Mouse (Mus musculus): Measurements from ENCODE around the gene Aste1. TPM values are rescaled to one million over a fixed set of nuclear protein-coding genes. Genes with fewer than 3 reads are reported as not detected.
A peak's percentile ranks its signal among the peaks of the same experiment; 100 is the strongest.

The Aste1 gene
- polyA plus RNA-seq (2012; rRNA removed), result 2.3 and 4.6 TPM in 2 replicates

DNA sequence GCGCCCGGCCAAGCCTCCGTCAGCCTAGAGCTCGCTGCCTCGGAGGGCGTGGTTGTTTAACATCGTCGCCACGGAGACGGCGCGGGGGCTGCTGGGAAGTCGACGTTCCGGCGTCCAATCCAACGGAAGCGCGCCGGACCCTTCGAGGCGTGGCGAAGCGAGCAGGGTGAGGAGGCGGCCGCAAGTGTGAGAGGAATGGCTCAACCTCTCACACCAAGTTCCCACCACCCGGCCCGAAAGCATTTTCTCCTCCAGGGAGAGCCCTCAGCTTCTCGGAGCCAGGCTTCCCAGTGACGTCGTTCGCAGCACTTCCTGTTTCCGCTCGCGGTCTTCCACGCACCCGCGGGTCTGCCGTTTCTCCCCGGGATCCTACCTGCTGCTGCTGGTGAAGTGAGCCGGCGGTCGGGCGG, at the start of gene Aste1, which contains the start of gene Nek11:
Aste1 (plus strand) TSS at position 175 of the 410 bp plus-strand sequence.
Nek11 (minus strand) TSS at position 307 of the 410 bp plus-strand sequence.
- WGBS, result under 1% methylated on average over 44 of the region's 44 CpGs
- H3K27me3 ChIP-seq (ENCODE audit: control insufficient read depth, insufficient read depth, low read length), result no peaks in the 10 kb centered on the region

DNA sequence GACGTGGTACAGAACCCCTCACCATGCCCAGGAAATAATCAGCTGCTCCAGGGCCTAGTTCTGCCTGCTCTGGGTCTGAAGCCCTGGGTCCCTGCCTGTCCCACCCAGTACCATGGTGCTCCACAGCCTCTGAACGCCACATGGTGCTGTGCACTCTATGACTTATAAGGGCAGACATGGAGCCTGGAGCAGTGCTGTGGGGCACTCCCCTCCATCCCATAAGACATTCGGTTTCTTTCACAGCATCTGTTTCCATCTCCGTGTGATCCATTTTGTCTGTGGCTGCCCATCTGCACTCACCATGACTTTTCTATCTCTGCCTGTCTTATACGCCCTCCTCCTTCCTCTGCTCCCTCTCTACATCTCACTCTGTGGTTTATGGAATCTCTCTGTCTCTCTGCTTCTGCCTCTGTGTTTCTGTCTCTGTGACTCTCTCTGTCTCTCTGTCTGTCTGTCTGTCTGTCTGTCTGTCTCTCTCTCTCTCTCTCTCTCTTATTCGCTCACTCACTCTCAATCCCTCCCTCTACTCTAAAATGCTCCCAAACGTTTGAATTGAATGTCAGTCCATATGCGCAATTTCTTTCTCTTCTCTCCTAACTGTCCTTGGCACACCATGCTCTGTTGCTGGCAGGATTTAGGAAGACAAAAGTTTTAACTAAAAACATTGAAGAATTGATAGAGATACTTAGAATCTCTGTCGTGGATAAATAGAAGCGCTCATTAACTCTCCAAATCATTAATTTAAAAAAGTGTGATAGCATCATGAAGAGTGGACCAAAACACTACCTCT, 46.8 kb upstream of the Aste1 start:
- H3K4me3 ChIP-seq (ENCODE audit: low read depth, low read length), result no peak overlapping the region
- H3K36me3 ChIP-seq (ENCODE audit: control insufficient read depth, insufficient read depth, low read length), result no peaks in the 10 kb centered on the region
- H3K27ac ChIP-seq (ENCODE audit: insufficient read depth, low read depth, low read length), result no peak overlapping the region
- H3K4me1 ChIP-seq (ENCODE audit: control insufficient read depth, insufficient read depth, insufficient read length, low read length), result no peaks in the 10 kb centered on the region
- TF ChIP-seq CTCF (IDR thresholded peaks at IDR 0.05; ENCODE audit: extremely low read depth, insufficient read length, insufficient replicate concordance, low read depth, low read length), result no peak
- TF ChIP-seq POLR2A (IDR thresholded peaks at IDR 0.05; ENCODE audit: low read depth, low read length), result no peak
- H3K27me3 ChIP-seq (ENCODE audit: control insufficient read depth, insufficient read depth, low read length), result no peaks in the 10 kb centered on the region
- WGBS, result 70% methylated on average over 10 of the region's 10 CpGs

More for the DNA sequence above, at the start of gene Aste1, which contains the start of gene Nek11:
- H3K27ac ChIP-seq (ENCODE audit: insufficient read depth, low read depth, low read length), result peak within 1 kb of the TSS; percentile 83
- TF ChIP-seq POLR2A (IDR thresholded peaks at IDR 0.05; ENCODE audit: low read depth, low read length) (peak; percentile 55), CTCF (IDR thresholded peaks at IDR 0.05; ENCODE audit: extremely low read depth, insufficient read length, insufficient replicate concordance, low read depth, low read length) (no peak)
- peaks cover 10% of the 10 kb centered on the region for H3K36me3 ChIP-seq (ENCODE audit: control insufficient read depth, insufficient read depth, low read length)
- H3K4me1 ChIP-seq (ENCODE audit: control insufficient read depth, insufficient read depth, insufficient read length, low read length), result peaks cover 5% of the 10 kb centered on the region; the same call in 1 of the 2 replicates
- H3K4me3 ChIP-seq (ENCODE audit: low read depth, low read length), result peak within 1 kb of the TSS; percentile 74

DNA sequence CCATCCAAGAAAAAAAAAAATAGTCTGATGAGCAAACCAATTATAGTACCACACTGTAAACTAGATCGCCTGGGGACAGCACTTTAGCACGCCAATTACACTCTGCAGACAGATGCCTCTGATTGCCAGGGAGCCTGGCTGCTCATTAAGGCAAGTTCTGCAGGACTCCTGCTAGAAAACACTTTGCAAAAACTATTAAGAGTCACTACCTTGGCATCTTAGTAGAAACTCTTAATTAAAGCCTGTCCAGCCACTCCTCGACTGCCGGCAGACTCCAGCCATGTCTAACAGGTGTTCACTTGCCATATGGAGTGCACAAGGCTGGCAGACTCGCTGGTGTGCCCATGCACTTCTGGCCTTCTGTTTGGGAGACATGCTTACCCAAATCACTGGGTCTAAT, 46.2 kb upstream of the Aste1 start:
- Histone ChIP-seq H3K27ac (ENCODE audit: insufficient read depth, low read depth, low read length) (no peak overlapping the region), H3K36me3 (ENCODE audit: control insufficient read depth, insufficient read depth, low read length) (no peaks in the 10 kb centered on the region), H3K27me3 (ENCODE audit: control insufficient read depth, insufficient read depth, low read length) (no peaks in the 10 kb centered on the region), H3K4me3 (ENCODE audit: low read depth, low read length) (no peak overlapping the region), H3K4me1 (ENCODE audit: control insufficient read depth, insufficient read depth, insufficient read length, low read length) (no peaks in the 10 kb centered on the region)
- 75% methylated on average over 5 of the region's 5 CpGs for WGBS
- TF ChIP-seq POLR2A (IDR thresholded peaks at IDR 0.05; ENCODE audit: low read depth, low read length), result no peak
- no peak for TF ChIP-seq CTCF (IDR thresholded peaks at IDR 0.05; ENCODE audit: extremely low read depth, insufficient read length, insufficient replicate concordance, low read depth, low read length)

DNA sequence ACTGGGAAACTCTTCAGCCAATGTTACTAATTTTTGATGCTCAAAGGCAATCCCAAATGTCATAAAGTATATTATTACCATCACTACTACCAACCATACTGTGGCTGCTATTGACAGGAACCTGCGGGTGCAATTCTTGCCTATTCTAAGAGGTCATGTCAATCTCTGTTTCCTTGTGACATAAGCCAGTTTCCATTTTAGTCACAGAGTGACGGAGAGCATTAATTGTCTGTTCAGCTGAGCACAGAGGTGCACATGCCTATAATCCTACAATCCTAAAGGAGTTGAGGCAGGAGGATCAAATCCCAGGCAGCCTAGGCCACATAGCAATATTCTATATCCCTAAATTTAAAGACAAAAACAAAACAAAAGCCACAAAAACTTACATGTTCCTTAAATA, 33.0 kb upstream of the Aste1 start:
- H3K27me3 ChIP-seq (ENCODE audit: control insufficient read depth, insufficient read depth, low read length), result no peaks in the 10 kb centered on the region
- H3K36me3 ChIP-seq (ENCODE audit: control insufficient read depth, insufficient read depth, low read length), result no peaks in the 10 kb centered on the region
- no peak overlapping the region for H3K4me3 ChIP-seq (ENCODE audit: low read depth, low read length)
- no peak overlapping the region for H3K27ac ChIP-seq (ENCODE audit: insufficient read depth, low read depth, low read length)
- WGBS, result 71% methylated on average over 2 of the region's 2 CpGs
- no peaks in the 10 kb centered on the region for H3K4me1 ChIP-seq (ENCODE audit: control insufficient read depth, insufficient read depth, insufficient read length, low read length)
- TF ChIP-seq POLR2A (IDR thresholded peaks at IDR 0.05; ENCODE audit: low read depth, low read length) (no peak), CTCF (IDR thresholded peaks at IDR 0.05; ENCODE audit: extremely low read depth, insufficient read length, insufficient replicate concordance, low read depth, low read length) (no peak)

DNA sequence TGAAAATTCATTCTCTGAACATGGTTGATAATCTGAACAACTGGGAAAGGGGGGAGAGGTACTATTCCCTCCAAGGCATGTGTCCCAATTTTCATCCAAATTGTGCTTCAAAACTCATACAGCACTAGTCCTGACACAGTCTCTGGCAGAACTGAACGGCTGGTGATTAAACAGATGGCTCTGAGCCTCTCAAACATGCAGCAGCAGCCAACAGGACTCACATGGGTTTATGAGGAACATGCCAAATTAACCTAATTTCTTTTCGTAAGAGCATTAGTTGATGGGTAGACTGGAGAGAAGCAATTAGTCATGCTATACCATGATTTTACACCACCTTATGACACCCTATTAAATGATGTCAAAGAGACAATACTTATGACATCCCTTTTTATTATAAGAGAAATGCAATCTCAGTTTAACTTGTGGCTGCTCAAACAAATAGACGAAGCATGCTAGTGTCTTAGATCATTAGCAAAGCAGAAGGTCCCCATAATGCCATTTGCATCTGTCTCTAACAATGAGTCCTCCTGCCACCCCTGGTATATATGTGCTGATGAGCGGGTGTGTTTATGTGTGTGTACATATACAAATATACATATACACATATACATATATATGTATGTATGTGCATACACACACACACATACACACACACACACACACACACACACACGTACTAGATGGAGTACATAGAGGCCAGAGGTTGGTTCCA, 31.5 kb upstream of the Aste1 start:
- TF ChIP-seq CTCF (IDR thresholded peaks at IDR 0.05; ENCODE audit: extremely low read depth, insufficient read length, insufficient replicate concordance, low read depth, low read length), result no peak
- no peak for TF ChIP-seq POLR2A (IDR thresholded peaks at IDR 0.05; ENCODE audit: low read depth, low read length)
- no peaks in the 10 kb centered on the region for H3K27me3 ChIP-seq (ENCODE audit: control insufficient read depth, insufficient read depth, low read length)
- WGBS, result 74% methylated on average over 5 of the region's 5 CpGs
- no peak overlapping the region for H3K27ac ChIP-seq (ENCODE audit: insufficient read depth, low read depth, low read length)
- no peak overlapping the region for H3K4me3 ChIP-seq (ENCODE audit: low read depth, low read length)
- no peaks in the 10 kb centered on the region for H3K36me3 ChIP-seq (ENCODE audit: control insufficient read depth, insufficient read depth, low read length)
- H3K4me1 ChIP-seq (ENCODE audit: control insufficient read depth, insufficient read depth, insufficient read length, low read length), result no peaks in the 10 kb centered on the region

DNA sequence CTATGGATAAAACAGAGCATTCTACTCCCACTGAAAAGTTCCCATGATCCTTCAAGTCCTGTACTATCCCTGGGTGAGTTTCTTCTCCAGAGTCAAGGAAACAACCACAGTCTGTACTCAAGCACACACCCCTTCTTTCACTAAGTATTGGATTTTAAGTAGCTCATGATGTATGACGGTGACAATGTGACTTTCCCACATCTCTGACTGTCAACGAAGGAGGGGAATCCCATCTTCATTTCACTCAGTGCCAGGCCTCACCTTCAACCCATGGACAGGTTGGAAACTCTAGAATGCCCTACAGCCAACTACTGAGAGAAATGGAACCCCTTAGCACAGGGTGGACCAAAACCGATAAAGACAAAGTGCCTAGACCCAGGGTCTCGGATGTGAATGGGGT, 29.0 kb upstream of the Aste1 start:
- Histone ChIP-seq H3K4me3 (ENCODE audit: low read depth, low read length) (no peak overlapping the region), H3K4me1 (ENCODE audit: control insufficient read depth, insufficient read depth, insufficient read length, low read length) (no peaks in the 10 kb centered on the region), H3K27ac (ENCODE audit: insufficient read depth, low read depth, low read length) (no peak overlapping the region), H3K36me3 (ENCODE audit: control insufficient read depth, insufficient read depth, low read length) (no peaks in the 10 kb centered on the region), H3K27me3 (ENCODE audit: control insufficient read depth, insufficient read depth, low read length) (no peaks in the 10 kb centered on the region)
- WGBS, result 84% methylated on average over 4 of the region's 4 CpGs
- TF ChIP-seq CTCF (IDR thresholded peaks at IDR 0.05; ENCODE audit: extremely low read depth, insufficient read length, insufficient replicate concordance, low read depth, low read length) (no peak), POLR2A (IDR thresholded peaks at IDR 0.05; ENCODE audit: low read depth, low read length) (no peak)

DNA sequence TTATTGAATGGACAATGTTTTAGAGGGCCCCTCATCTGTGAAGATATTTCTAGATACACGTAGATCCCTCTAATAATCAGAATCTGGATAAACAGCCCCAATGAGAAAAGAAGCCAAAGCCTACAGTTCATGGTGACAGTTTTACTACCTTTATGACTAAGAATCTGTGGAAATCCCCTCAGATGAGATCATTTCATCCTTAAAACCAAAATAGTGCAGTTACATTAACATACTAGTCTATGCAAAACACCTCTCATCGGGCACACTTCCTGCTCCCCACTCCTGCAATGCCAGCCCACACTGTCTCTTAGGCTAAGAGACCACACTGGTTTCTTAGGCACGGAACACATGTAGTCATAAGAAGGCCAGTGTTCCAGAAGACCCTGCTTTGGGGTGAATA, 26.6 kb upstream of the Aste1 start:
- Histone ChIP-seq H3K36me3 (ENCODE audit: control insufficient read depth, insufficient read depth, low read length) (no peaks in the 10 kb centered on the region), H3K27me3 (ENCODE audit: control insufficient read depth, insufficient read depth, low read length) (no peaks in the 10 kb centered on the region), H3K4me3 (ENCODE audit: low read depth, low read length) (no peak overlapping the region), H3K27ac (ENCODE audit: insufficient read depth, low read depth, low read length) (no peak overlapping the region), H3K4me1 (ENCODE audit: control insufficient read depth, insufficient read depth, insufficient read length, low read length) (no peaks in the 10 kb centered on the region)
- TF ChIP-seq CTCF (IDR thresholded peaks at IDR 0.05; ENCODE audit: extremely low read depth, insufficient read length, insufficient replicate concordance, low read depth, low read length) (no peak), POLR2A (IDR thresholded peaks at IDR 0.05; ENCODE audit: low read depth, low read length) (no peak)
- WGBS, result 76% methylated on average over 3 of the region's 3 CpGs
